Mouse (Mus musculus) small intestine, adult 2 months (tissue): Measurements from ENCODE around the gene Icmt.

Source experiments
- CTCF ChIP-seq: fragments of 200-500 bp; IDR thresholded peaks from 2 replicates; pipeline ENCODE4 v1.5.1; 2012; ENCODE audit warnings: low read depth, mild to moderate bottlenecking, control low read depth, inconsistent platforms, low read length, moderate library complexity, mixed read lengths; ENCODE audit not compliant: insufficient replicate concordance, insufficient read length; ENCODE audit errors: extremely low read depth
- POLR2A ChIP-seq: fragments of 200-500 bp; IDR thresholded peaks from 2 replicates; pipeline ENCODE4 v1.6.1; 2012; ENCODE audit warnings: low read depth, mild to moderate bottlenecking, control low read depth, inconsistent platforms, low read length, moderate library complexity

GRCm38 (mm10) chr4:152294188-152294929 is 2.7 kb upstream of the Icmt start:
- TF ChIP-seq CTCF: no peak
- TF ChIP-seq POLR2A: no peak
